Mouse (Mus musculus) small intestine, adult 2 months (tissue): ENCODE measurements around the gene Tubb5.

Experiments used
- CTCF ChIP-seq: fragments of 200-500 bp; IDR thresholded peaks from 2 replicates; pipeline ENCODE4 v1.5.1; 2012; ENCODE audit warnings: low read depth, mild to moderate bottlenecking, control low read depth, inconsistent platforms, low read length, moderate library complexity, mixed read lengths; ENCODE audit not compliant: insufficient replicate concordance, insufficient read length; ENCODE audit errors: extremely low read depth
- POLR2A ChIP-seq: fragments of 200-500 bp; IDR thresholded peaks from 2 replicates; pipeline ENCODE4 v1.6.1; 2012; ENCODE audit warnings: low read depth, mild to moderate bottlenecking, control low read depth, inconsistent platforms, low read length, moderate library complexity

GRCm38 (mm10) chr17:35783944-35784343 is 54.2 kb downstream of the Tubb5 start:
- TF ChIP-seq CTCF (no peak), POLR2A (no peak)
